Mouse (Mus musculus) neural tube, embryonic 15.5 days (tissue): ENCODE results near the gene Zfp113. TPM values are rescaled to one million over a fixed set of nuclear protein-coding genes. Genes with fewer than 3 reads are reported as not detected.

Experiments used
- ATAC-seq: fragments of 200-750 bp; cut with Nextera tagmentation; 2 replicates; pipeline ENCODE4 v1.8.0; 2017; ENCODE audit warnings: mild to moderate bottlenecking, moderate TSS enrichment, moderate library complexity; ENCODE audit not compliant: low FRiP score
- H3K27ac ChIP-seq: fragments of 300-500 bp; sonication (generic); replicated peaks from 2 replicates; pipeline ENCODE4 v1.5.1; 2015; ENCODE audit warnings: mild to moderate bottlenecking, inconsistent platforms
- H3K27me3 ChIP-seq: fragments of 300-500 bp; sonication (generic); replicated peaks from 2 replicates; pipeline ENCODE4 v1.6.1; 2015; ENCODE audit warnings: inconsistent platforms
- H3K36me3 ChIP-seq: fragments of 300-500 bp; sonication (generic); 2 replicates; pipeline ENCODE4 v1.6.1; 2015; ENCODE audit warnings: inconsistent platforms
- H3K4me1 ChIP-seq: fragments of 300-500 bp; sonication (generic); 2 replicates; pipeline ENCODE4 v1.6.1; 2015; ENCODE audit warnings: inconsistent platforms
- H3K4me2 ChIP-seq: fragments of 300-500 bp; sonication (generic); 2 replicates; pipeline ENCODE4 v1.6.1; 2015; ENCODE audit warnings: inconsistent platforms, mild to moderate bottlenecking, moderate library complexity
- H3K4me3 ChIP-seq: fragments of 300-500 bp; sonication (generic); replicated peaks from 2 replicates; pipeline ENCODE4 v1.5.1; 2015; ENCODE audit warnings: mild to moderate bottlenecking, inconsistent platforms
- H3K9ac ChIP-seq: fragments of 300-500 bp; sonication (generic); replicated peaks from 2 replicates; pipeline ENCODE4 v1.6.1; 2015; ENCODE audit warnings: mild to moderate bottlenecking, inconsistent platforms
- H3K9me3 ChIP-seq: fragments of 300-500 bp; sonication (generic); replicated peaks from 2 replicates; pipeline ENCODE4 v1.6.1; 2016; ENCODE audit warnings: inconsistent platforms
- WGBS: fragments of 180-500 bp; shearing (Covaris S2); methylation state at CpG from one replicate; pipeline ENCODE4 v1.1.7; 2015; ENCODE audit warnings: mixed read lengths; 5-methylcytosine and 5-hydroxymethylcytosine counted together
- polyA plus RNA-seq: library from polyadenylated mRNA; unstranded; fragments of >200 nt; fragmentation: Nextera tagmentation; extraction: Ambion mirVana; gene quantifications from 2 replicates; pipeline ENCODE4 v1.2.1, GENCODE M21; 2015

Gene Zfp113
- polyA plus RNA-seq: 22.0 and 24.9 TPM in 2 replicates

GRCm38 (mm10) chr5:138155443-138155976, at the start of gene Zfp113:
Gene Zfp113, minus strand, starts transcription at chr5:138155744.
- Histone ChIP-seq H3K4me2 (peak within 1 kb of the TSS; percentile 76), H3K27me3 (no peaks in the 10 kb centered on the region), H3K4me3 (peak within 1 kb of the TSS; percentile 81), H3K36me3 (peaks cover 21% of the 10 kb centered on the region), H3K27ac (peak within 1 kb of the TSS; percentile 93), H3K9me3 (no peaks in the 10 kb centered on the region), H3K9ac (peak within 1 kb of the TSS; percentile 99), H3K4me1 (peaks cover 17% of the 10 kb centered on the region)
- ATAC-seq: peak; percentile 95
- under 1% methylated on average over 31 of the region's 31 CpGs for WGBS

GRCm38 (mm10) chr5:138202086-138202485, 46.5 kb upstream of the Zfp113 start:
- no peaks in the 10 kb centered on the region for H3K27me3 ChIP-seq
- H3K27ac ChIP-seq: no peak overlapping the region
- no peak for ATAC-seq
- WGBS: 90% methylated on average over 3 of the region's 3 CpGs
- H3K36me3 ChIP-seq: no peaks in the 10 kb centered on the region
- H3K4me2 ChIP-seq: no peak overlapping the region
- no peak overlapping the region for H3K9ac ChIP-seq
- no peak overlapping the region for H3K4me3 ChIP-seq
- H3K4me1 ChIP-seq: no peaks in the 10 kb centered on the region
- no peaks in the 10 kb centered on the region for H3K9me3 ChIP-seq

- peaks cover 11% of the 10 kb centered on the region for H3K4me1 ChIP-seq
- 6% methylated on average over 1 of the region's 1 CpGs for WGBS
- no peaks in the 10 kb centered on the region for H3K9me3 ChIP-seq
- no peak overlapping the region for H3K4me3 ChIP-seq
- H3K36me3 ChIP-seq: no peaks in the 10 kb centered on the region
- H3K9ac ChIP-seq: no peak overlapping the region
- no peaks in the 10 kb centered on the region for H3K27me3 ChIP-seq
- H3K27ac ChIP-seq: no peak overlapping the region
- H3K4me2 ChIP-seq: no peak overlapping the region
- no peak for ATAC-seq
Observed at GRCm38 (mm10) chr5:138199576-138199975, 44.0 kb upstream of the Zfp113 start.

- H3K27me3 ChIP-seq: no peaks in the 10 kb centered on the region
- no peaks in the 10 kb centered on the region for H3K9me3 ChIP-seq
- H3K4me1 ChIP-seq: peaks cover 20% of the 10 kb centered on the region
- peak overlapping the region; percentile 95; the same call in 1 of the 2 replicates for H3K27ac ChIP-seq
- WGBS: 76% methylated on average over 7 of the region's 7 CpGs
- ATAC-seq: no peak
- peak overlapping the region; percentile 95 for H3K4me2 ChIP-seq
- peak overlapping the region; percentile 81 for H3K4me3 ChIP-seq
- peaks cover 12% of the 10 kb centered on the region; the same call in 1 of the 2 replicates for H3K36me3 ChIP-seq
- H3K9ac ChIP-seq: no peak overlapping the region; the same call in 1 of the 2 replicates
Observed at GRCm38 (mm10) chr5:138195463-138195862, 39.9 kb upstream of the Zfp113 start.

- under 1% methylated on average over 29 of the region's 29 CpGs for WGBS
- ATAC-seq: peak; percentile 76
- Histone ChIP-seq H3K4me1 (peaks cover 20% of the 10 kb centered on the region), H3K27ac (peak overlapping the region; percentile 95), H3K9me3 (no peaks in the 10 kb centered on the region), H3K4me2 (peak overlapping the region; percentile 95), H3K9ac (peak overlapping the region; percentile 90), H3K4me3 (peak overlapping the region; percentile 81), H3K36me3 (peaks cover 17% of the 10 kb centered on the region), H3K27me3 (no peaks in the 10 kb centered on the region)
Observed at GRCm38 (mm10) chr5:138194755-138195345, 39.3 kb upstream of the Zfp113 start.

- Histone ChIP-seq H3K4me1 (peaks cover 20% of the 10 kb centered on the region), H3K27me3 (no peaks in the 10 kb centered on the region), H3K27ac (peak within 1 kb of the TSS; percentile 95), H3K36me3 (peaks cover 20% of the 10 kb centered on the region), H3K4me3 (peak within 1 kb of the TSS; percentile 81), H3K9me3 (no peaks in the 10 kb centered on the region), H3K9ac (peak within 1 kb of the TSS; percentile 90), H3K4me2 (peak within 1 kb of the TSS; percentile 95)
- 7% methylated on average over 54 of the region's 54 CpGs for WGBS
- ATAC-seq: peak; percentile 82
Observed at GRCm38 (mm10) chr5:138193771-138194727, 38.5 kb upstream of the Zfp113 start, which contains the start of gene Mblac1. Gene Mblac1, plus strand, starts transcription at chr5:138194314.

GRCm38 (mm10) chr5:138187661-138188306, 32.2 kb upstream of the Zfp113 start:
- peak; percentile 91 for ATAC-seq
- Histone ChIP-seq H3K9ac (peak overlapping the region; percentile 74), H3K27me3 (no peaks in the 10 kb centered on the region), H3K36me3 (peaks cover 31% of the 10 kb centered on the region), H3K4me3 (peak overlapping the region; percentile 82), H3K4me2 (peak overlapping the region; percentile 86), H3K9me3 (no peaks in the 10 kb centered on the region), H3K27ac (peak overlapping the region; percentile 86), H3K4me1 (peaks cover 21% of the 10 kb centered on the region)
- WGBS: under 1% methylated on average over 10 of the region's 10 CpGs

- ATAC-seq: peak; percentile 84
- Histone ChIP-seq H3K27me3 (no peaks in the 10 kb centered on the region), H3K27ac (peak within 1 kb of the TSS; percentile 86), H3K9ac (peak within 1 kb of the TSS; percentile 81), H3K4me2 (peak within 1 kb of the TSS; percentile 86), H3K9me3 (no peaks in the 10 kb centered on the region), H3K4me3 (peak within 1 kb of the TSS; percentile 82), H3K36me3 (peaks cover 32% of the 10 kb centered on the region), H3K4me1 (peaks cover 21% of the 10 kb centered on the region)
- WGBS: under 1% methylated on average over 31 of the region's 31 CpGs
Observed at GRCm38 (mm10) chr5:138186950-138187638, 31.6 kb upstream of the Zfp113 start, which contains the start of the genes Taf6 and Cnpy4. Gene Taf6, minus strand, starts transcription at chr5:138187451. Gene Cnpy4, plus strand, starts transcription at chr5:138187485.

- H3K9me3 ChIP-seq: no peaks in the 10 kb centered on the region
- H3K36me3 ChIP-seq: peaks cover 44% of the 10 kb centered on the region
- H3K4me3 ChIP-seq: 0 out of 2 replicates have a peak overlapping the region, but pooled peaks have one; percentile 76
- no peak overlapping the region for H3K9ac ChIP-seq
- ATAC-seq: no peak
- 87% methylated on average over 3 of the region's 3 CpGs for WGBS
- H3K4me1 ChIP-seq: peaks cover 38% of the 10 kb centered on the region
- H3K4me2 ChIP-seq: peak overlapping the region; percentile 94
- H3K27me3 ChIP-seq: no peaks in the 10 kb centered on the region
- no peak overlapping the region for H3K27ac ChIP-seq
Observed at GRCm38 (mm10) chr5:138173217-138173616, 17.7 kb upstream of the Zfp113 start.

GRCm38 (mm10) chr5:138171695-138172491, 16.3 kb upstream of the Zfp113 start, which contains the start of the genes Ap4m1 and Mcm7:
Gene Ap4m1, plus strand, starts transcription at chr5:138172002.
Gene Mcm7, minus strand, starts transcription at chr5:138172422.
- Histone ChIP-seq H3K27me3 (no peaks in the 10 kb centered on the region), H3K4me3 (peak within 1 kb of the TSS; percentile 76), H3K4me2 (peak within 1 kb of the TSS; percentile 94), H3K36me3 (peaks cover 44% of the 10 kb centered on the region), H3K27ac (peak within 1 kb of the TSS; percentile 92), H3K9me3 (no peaks in the 10 kb centered on the region), H3K9ac (peak within 1 kb of the TSS; percentile 60), H3K4me1 (peaks cover 38% of the 10 kb centered on the region)
- ATAC-seq: peak; percentile 96
- WGBS: under 1% methylated on average over 54 of the region's 54 CpGs
